Mouse (Mus musculus) yolk sac, embryonic 10.5 days (tissue): ENCODE results near the gene Vmn1r159.
"Not testable (repeated sequence)": the region's sequence is repeated elsewhere in the genome, so short reads cannot be mapped to it uniquely, and the experiment has no call there.

Source experiments
- DNase-seq: peaks from one replicate; pipeline ENCODE4 v3.0.0-alpha.2; 2017; ENCODE audit warnings: low spot score

Gene Vmn1r159

GRCm38 (mm10) chr7:22843505-22843904, at the start of gene Vmn1r159:
Gene Vmn1r159 (minus strand): TSS chr7:22843605.
- DNase-seq, result not testable (repeated sequence)

DNA sequence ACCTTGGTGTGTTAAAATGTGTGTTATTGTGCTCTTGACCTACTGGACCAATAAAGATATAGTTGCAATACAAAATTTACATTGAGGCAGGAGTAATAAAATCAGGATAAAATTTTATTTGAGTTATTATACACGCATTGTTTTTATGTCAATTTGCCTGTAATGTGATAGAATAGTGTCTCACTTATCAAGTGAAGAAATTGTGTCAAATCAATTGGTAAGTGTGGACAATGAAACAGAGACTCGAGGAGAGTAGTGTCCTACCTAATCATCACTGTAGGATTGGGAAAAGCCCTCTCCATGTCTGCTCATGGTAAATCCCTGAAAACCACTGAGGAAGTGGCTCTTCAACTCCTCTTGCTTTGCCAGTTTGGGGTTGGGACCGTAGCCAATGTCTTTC, 27.5 kb upstream of the Vmn1r159 start, which contains the start of gene Vmn1r160:
Gene Vmn1r160 (plus strand): TSS at position 301 of the 400 bp plus-strand sequence.
- not testable (repeated sequence) for DNase-seq
